Mouse (Mus musculus): Measurements from ENCODE around the gene Mup4. TPM values are rescaled to one million over a fixed set of nuclear protein-coding genes. Genes with fewer than 3 reads are reported as not detected.

Mup4 gene
- polyA plus RNA-seq, 1 experiment from 2014 or later = not detected

DNA sequence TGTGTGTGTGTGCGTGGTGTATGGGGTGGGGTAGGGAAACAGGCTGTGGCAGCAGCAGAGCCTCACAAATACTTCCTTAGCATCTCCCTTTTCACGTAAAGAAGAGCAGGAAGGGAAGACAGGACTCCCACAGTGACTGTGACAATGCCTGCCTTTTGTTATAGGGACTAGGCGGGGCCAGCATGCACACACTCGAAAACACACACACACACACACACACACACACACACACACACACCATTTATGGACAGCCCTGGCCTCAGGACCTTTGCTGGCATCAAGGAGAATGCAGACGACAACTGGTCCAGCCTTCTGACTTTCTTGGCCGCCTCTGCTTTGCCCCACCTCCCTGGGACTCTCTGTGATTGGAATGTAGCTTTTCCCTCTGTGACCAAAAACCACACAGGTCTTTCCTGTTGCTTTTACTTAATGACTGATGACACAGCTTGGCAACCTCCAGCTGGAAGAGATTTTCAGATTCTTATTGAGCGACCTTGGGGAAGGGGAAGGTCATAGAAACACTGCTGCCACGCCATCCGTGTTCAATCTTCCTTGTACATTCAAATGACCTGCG lies 52.8 kb downstream of the Mup4 start:
- no peaks in the 10 kb centered on the region for H3K36me3 ChIP-seq (replicated peaks)
- 52% methylated on average over 10 of the region's 10 CpGs for WGBS
- no peak overlapping the region for H3K9ac ChIP-seq
- no peak overlapping the region for H3K4me2 ChIP-seq
- H3K27ac ChIP-seq = no peak overlapping the region
- ATAC-seq (ENCODE audit: low FRiP score) = no peak
- H3K4me3 ChIP-seq (replicated peaks) = no peak overlapping the region
- no peaks in the 10 kb centered on the region for H3K9me3 ChIP-seq
- no peaks in the 10 kb centered on the region for H3K27me3 ChIP-seq
- no peaks in the 10 kb centered on the region for H3K4me1 ChIP-seq

DNA sequence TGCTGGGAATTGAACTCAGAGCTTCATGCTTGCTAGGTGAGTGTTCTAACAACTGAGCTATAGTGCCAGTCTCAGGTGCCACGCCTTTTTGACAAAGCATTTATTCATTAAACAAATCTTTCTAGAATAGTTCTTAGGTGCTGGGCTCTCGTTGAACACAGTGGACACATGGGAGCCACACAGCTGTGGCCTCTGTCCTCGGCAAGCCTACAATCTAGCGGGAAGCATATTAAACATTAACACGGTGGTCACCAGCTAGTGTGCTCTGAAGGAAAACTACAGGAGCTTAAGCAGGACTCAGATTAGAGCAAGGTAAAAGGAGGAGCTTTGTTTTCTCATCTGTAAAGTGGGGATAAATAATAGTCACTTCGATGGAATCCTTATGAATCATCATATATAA lies 53.4 kb downstream of the Mup4 start:
- H3K9ac ChIP-seq = no peak overlapping the region
- H3K4me3 ChIP-seq (replicated peaks) = no peak overlapping the region
- H3K27me3 ChIP-seq = no peaks in the 10 kb centered on the region
- no peaks in the 10 kb centered on the region for H3K9me3 ChIP-seq
- WGBS = 92% methylated on average over 6 of the region's 6 CpGs
- H3K4me1 ChIP-seq = no peaks in the 10 kb centered on the region
- no peak overlapping the region for H3K4me2 ChIP-seq
- no peak overlapping the region for H3K27ac ChIP-seq
- no peak for ATAC-seq (ENCODE audit: low FRiP score)
- H3K36me3 ChIP-seq (replicated peaks) = no peaks in the 10 kb centered on the region

Other genes starting within 250 kb of the Mup4 start
- gene Inip, start 159.1 kb downstream of the Mup4 start, polyA plus RNA-seq (2016; fragmentation: Nextera tagmentation; extraction: Ambion mirVana) = 100 and 111 TPM in 2 replicates
- 12.1 and 13.4 TPM in 2 replicates for gene Snx30, start 154.9 kb downstream of the Mup4 start, polyA plus RNA-seq (2016; fragmentation: Nextera tagmentation; extraction: Ambion mirVana)
- 0.06 TPM in 1 of 2 replicates, not detected in the other for gene Slc46a2, start 45.7 kb downstream of the Mup4 start, polyA plus RNA-seq (2016; fragmentation: Nextera tagmentation; extraction: Ambion mirVana)
- gene Mup6, start 3.6 kb upstream of the Mup4 start, polyA plus RNA-seq (2016; fragmentation: Nextera tagmentation; extraction: Ambion mirVana) = not detected in 2 replicates
- gene Mup7, start 109.8 kb upstream of the Mup4 start, polyA plus RNA-seq (2016; fragmentation: Nextera tagmentation; extraction: Ambion mirVana) = not detected in 2 replicates
- not detected in 2 replicates for gene Mup2, start 193.6 kb upstream of the Mup4 start, polyA plus RNA-seq (2016; fragmentation: Nextera tagmentation; extraction: Ambion mirVana)

Measured in forebrain, embryonic 12.5 days (tissue).